Mouse (Mus musculus) midbrain, embryonic 10.5 days (tissue): ENCODE results near the gene Ppm1g. TPM values are rescaled to one million over a fixed set of nuclear protein-coding genes. Genes with fewer than 3 reads are reported as not detected.

ENCODE experiments used
- DNase-seq: peaks from one replicate; pipeline ENCODE4 v3.0.0-alpha.2; 2017; ENCODE audit warnings: low spot score
- H3K27ac ChIP-seq: fragments of 300-500 bp; sonication (generic); replicated peaks from 2 replicates; pipeline ENCODE4 v1.5.1; 2016; ENCODE audit warnings: mild to moderate bottlenecking
- H3K27me3 ChIP-seq: fragments of 300-500 bp; sonication (generic); 2 replicates; pipeline ENCODE4 v1.6.1; 2016; ENCODE audit warnings: low read depth, mild to moderate bottlenecking; ENCODE audit not compliant: poor library complexity, severe bottlenecking
- H3K36me3 ChIP-seq: fragments of 300-500 bp; sonication (generic); 2 replicates; pipeline ENCODE4 v1.6.1; 2016; ENCODE audit warnings: mild to moderate bottlenecking, moderate library complexity
- H3K4me1 ChIP-seq: fragments of 300-500 bp; sonication (generic); 2 replicates; pipeline ENCODE4 v1.6.1; 2016
- H3K4me3 ChIP-seq: fragments of 300-500 bp; sonication (generic); 2 replicates; pipeline ENCODE4 v1.5.1; 2016; ENCODE audit warnings: mild to moderate bottlenecking, moderate library complexity
- H3K9me3 ChIP-seq: fragments of 300-500 bp; sonication (generic); replicated peaks from 2 replicates; pipeline ENCODE4 v1.6.1; 2016; ENCODE audit warnings: mild to moderate bottlenecking
- WGBS: fragments of 180-500 bp; shearing (Covaris S2); methylation state at CpG from one replicate; pipeline ENCODE4 v1.1.7; 2016; 5-methylcytosine and 5-hydroxymethylcytosine counted together
- polyA plus RNA-seq: library from polyadenylated mRNA; unstranded; fragments of >200 nt; fragmentation: Nextera tagmentation; extraction: Ambion mirVana; gene quantifications from 2 replicates; pipeline ENCODE4 v1.2.1, GENCODE M21; 2016

Ppm1g gene
- polyA plus RNA-seq, 1 experiment from 2014 or later = 214 TPM

DNA sequence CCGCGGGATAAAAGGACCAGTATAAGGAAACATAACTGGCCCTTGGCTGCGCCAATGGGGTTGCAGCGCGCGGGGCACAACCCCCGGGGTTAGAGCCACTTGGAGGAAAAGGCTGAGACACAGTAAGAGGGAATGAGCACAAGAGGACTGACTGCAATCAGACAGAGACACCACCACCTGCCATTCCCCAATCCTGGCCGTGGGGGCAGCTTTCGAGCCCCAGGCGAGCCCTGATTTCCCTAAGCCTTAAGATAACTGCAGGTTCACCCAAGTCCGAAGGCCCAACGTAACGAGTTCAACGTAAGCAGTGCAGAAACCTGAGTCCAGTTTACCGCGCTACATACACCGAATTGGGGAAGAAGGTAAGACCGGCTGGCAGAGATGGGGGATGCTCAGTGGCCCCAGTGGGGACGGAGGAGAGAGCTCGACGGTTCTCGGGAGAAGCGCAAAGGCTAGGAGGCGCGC, 41.2 kb downstream of the Ppm1g start:
- peaks cover 30% of the 10 kb centered on the region for H3K36me3 ChIP-seq
- peak overlapping the region; percentile 95 for H3K27ac ChIP-seq
- no peaks in the 10 kb centered on the region for H3K27me3 ChIP-seq
- H3K4me1 ChIP-seq = peaks cover 15% of the 10 kb centered on the region
- no peak for DNase-seq
- H3K4me3 ChIP-seq = peak overlapping the region; percentile 97
- no peaks in the 10 kb centered on the region for H3K9me3 ChIP-seq
- WGBS = under 1% methylated on average over 25 of the region's 25 CpGs

DNA sequence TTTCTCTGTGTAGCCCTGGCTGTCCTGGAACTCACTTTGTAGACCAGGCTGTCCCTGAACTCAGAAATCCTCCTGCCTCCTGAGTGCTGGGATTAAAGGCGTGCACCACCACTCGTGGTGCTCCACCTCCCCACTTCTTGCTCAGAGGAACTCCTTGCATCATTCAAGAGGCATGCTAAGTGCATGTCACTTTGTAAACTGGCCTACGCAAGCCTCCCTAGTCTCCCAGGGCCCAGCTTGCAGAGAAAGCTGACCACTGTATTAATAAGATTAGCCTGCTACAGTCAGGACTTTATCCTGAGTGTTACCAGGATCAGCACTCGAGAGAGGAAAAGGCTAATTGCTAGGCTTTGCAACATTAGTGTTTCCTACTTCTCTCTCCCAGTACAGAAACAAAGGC, 51.9 kb downstream of the Ppm1g start:
- Histone ChIP-seq H3K4me1 (no peaks in the 10 kb centered on the region), H3K36me3 (peaks cover 98% of the 10 kb centered on the region), H3K27ac (no peak overlapping the region), H3K4me3 (no peak overlapping the region), H3K27me3 (no peaks in the 10 kb centered on the region), H3K9me3 (no peaks in the 10 kb centered on the region)
- 94% methylated on average over 4 of the region's 4 CpGs for WGBS
- no peak for DNase-seq

DNA sequence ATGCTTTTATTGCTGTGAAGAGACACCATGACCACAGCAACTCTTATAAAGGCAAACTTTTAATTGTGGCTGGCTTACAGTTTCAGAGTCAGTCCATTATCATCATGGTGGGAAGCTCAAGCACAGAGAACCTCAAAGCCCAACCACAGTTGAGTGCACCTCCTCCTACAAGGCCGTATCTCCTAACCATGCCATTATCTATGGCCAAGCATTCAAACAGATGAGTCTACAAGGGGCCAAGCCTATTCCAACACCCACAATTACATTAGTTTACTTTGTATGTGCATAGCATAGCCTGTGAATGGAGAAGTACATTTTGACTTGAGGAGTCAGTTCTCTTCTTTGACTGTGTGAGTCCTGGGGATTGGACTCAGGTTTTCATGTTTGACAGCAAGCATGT, 55.6 kb downstream of the Ppm1g start:
- no peak for DNase-seq
- Histone ChIP-seq H3K27ac (no peak overlapping the region), H3K4me1 (no peaks in the 10 kb centered on the region), H3K27me3 (no peaks in the 10 kb centered on the region), H3K9me3 (no peaks in the 10 kb centered on the region), H3K36me3 (peaks cover 100% of the 10 kb centered on the region), H3K4me3 (no peak overlapping the region)
- 97% methylated on average over 1 of the region's 1 CpGs for WGBS

DNA sequence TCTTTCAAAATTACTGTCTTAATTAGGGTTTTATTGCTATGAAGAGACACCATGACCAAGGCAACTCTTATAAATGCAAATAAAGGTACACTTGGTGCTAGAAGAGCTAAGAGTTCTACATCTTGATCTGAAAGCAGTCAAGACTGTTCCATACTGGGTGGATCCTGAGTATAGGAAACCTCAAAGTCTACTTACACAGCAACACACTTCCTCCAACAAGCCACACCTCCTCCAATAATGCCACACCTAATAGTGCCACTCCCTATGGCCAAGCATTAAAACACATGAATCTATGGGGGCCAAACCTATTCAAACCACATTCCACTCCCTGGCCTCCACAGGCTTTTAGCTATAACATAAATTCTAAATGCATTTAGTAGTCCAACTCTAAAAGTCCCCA, 58.0 kb downstream of the Ppm1g start:
- Histone ChIP-seq H3K27me3 (no peaks in the 10 kb centered on the region), H3K36me3 (peaks cover 100% of the 10 kb centered on the region), H3K9me3 (no peaks in the 10 kb centered on the region), H3K4me1 (no peaks in the 10 kb centered on the region), H3K27ac (no peak overlapping the region), H3K4me3 (no peak overlapping the region)
- no peak for DNase-seq

DNA sequence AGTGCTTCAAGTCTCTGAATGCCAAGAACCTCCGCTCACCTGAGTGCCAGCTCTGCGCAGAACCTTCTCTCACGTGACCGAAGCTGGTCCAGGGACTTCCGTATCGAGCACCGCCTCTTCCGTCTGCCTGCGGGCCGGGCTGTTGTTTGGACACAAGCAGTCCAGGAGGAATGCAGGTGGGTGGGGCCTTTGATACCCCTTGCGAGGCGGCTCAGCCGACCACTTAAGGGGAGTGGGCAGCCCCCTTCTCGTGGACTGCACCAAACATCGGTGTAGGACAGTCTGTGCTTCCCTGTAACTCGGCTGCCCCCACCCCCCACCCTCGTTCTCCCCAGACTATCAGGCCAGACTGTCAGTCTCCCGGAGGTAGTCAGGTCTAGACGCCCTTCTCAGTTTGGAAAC, 66.3 kb downstream of the Ppm1g start, which contains the start of gene Mpv17:
TSS of gene Mpv17 (minus strand) at position 100 of the 402 bp plus-strand sequence.
- no peaks in the 10 kb centered on the region for H3K9me3 ChIP-seq
- H3K27ac ChIP-seq = peak within 1 kb of the TSS; percentile 85
- peaks cover 18% of the 10 kb centered on the region for H3K4me1 ChIP-seq
- peaks cover 55% of the 10 kb centered on the region for H3K36me3 ChIP-seq
- peak; percentile 82 for DNase-seq
- WGBS = under 1% methylated on average over 19 of the region's 19 CpGs
- H3K4me3 ChIP-seq = peak within 1 kb of the TSS; percentile 69
- H3K27me3 ChIP-seq = no peaks in the 10 kb centered on the region

DNA sequence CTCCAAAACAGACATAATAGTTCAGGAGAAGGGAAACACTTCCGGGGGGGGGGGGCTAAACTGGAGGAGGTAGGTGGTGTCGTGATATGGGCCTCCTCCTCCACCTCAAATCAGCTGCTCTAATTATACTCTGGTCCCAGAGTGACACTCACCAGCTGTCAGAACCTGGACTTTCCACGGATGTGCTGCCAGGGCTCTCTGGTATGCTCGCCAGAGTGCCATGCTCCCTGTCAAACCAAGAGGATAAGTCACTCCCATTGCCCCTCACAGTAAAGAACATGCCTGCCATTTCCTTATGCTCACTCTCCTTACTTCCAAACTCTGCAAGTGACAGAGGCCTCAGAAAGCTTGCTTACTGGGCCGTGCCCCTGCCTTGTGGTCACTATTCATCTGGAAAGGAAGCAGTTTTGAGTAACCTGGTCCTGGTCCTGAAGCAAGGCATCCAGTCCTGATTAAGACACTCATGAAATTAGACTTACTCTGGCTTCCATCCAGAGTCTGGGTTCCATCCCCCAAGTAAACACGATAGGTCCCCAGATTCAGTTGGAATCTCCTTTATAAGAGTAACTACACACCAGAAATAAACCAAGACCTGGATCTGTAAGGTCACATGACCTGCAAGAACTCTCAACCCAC, 66.9 kb downstream of the Ppm1g start:
- DNase-seq = no peak
- peaks cover 18% of the 10 kb centered on the region for H3K4me1 ChIP-seq
- no peaks in the 10 kb centered on the region for H3K27me3 ChIP-seq
- WGBS = 38% methylated on average over 6 of the region's 6 CpGs
- peak overlapping the region; percentile 69 for H3K4me3 ChIP-seq
- no peaks in the 10 kb centered on the region for H3K9me3 ChIP-seq
- H3K27ac ChIP-seq = peak overlapping the region; percentile 85
- H3K36me3 ChIP-seq = peaks cover 53% of the 10 kb centered on the region

Other genes with a start within 250 kb of the Ppm1g start
- gene Atraid, start 172.4 kb downstream of the Ppm1g start, polyA plus RNA-seq = 80.5 and 99.6 TPM in 2 replicates
- 10.6 and 11.4 TPM in 2 replicates for gene Slc5a6, start 171.8 kb downstream of the Ppm1g start, polyA plus RNA-seq
- 52.4 and 53.3 TPM in 2 replicates for gene Cad, start 165.9 kb downstream of the Ppm1g start, polyA plus RNA-seq
- gene Dnajc5g, start 114.4 kb downstream of the Ppm1g start, polyA plus RNA-seq = not detected in 2 replicates
- gene Slc30a3, start 112.5 kb downstream of the Ppm1g start, polyA plus RNA-seq = 1.5 and 7.1 TPM in 2 replicates
- not detected in 2 replicates for gene Trim54, start 104.0 kb downstream of the Ppm1g start, polyA plus RNA-seq
- gene Ucn, start 81.9 kb downstream of the Ppm1g start, polyA plus RNA-seq = not detected in 2 replicates
- gene Mpv17, start 66.4 kb downstream of the Ppm1g start, polyA plus RNA-seq = 58.7 and 64.5 TPM in 2 replicates
- gene Gm29609, start 40.8 kb downstream of the Ppm1g start, polyA plus RNA-seq = 1.7 and 2.1 TPM in 2 replicates
- 120 and 124 TPM in 2 replicates for gene Gtf3c2, start 40.5 kb downstream of the Ppm1g start, polyA plus RNA-seq
- gene Snx17, start 27.5 kb downstream of the Ppm1g start, polyA plus RNA-seq = 139 and 153 TPM in 2 replicates
- 86.3 and 87.7 TPM in 2 replicates for gene Eif2b4, start 27.3 kb downstream of the Ppm1g start, polyA plus RNA-seq
- gene Zfp513, start 18.4 kb downstream of the Ppm1g start, polyA plus RNA-seq = 11.5 and 13.8 TPM in 2 replicates
- gene Nrbp1, start 20.2 kb upstream of the Ppm1g start, polyA plus RNA-seq = 160 and 171 TPM in 2 replicates
- 0.23 and 0.36 TPM in 2 replicates for gene Gm9970, start 20.5 kb upstream of the Ppm1g start, polyA plus RNA-seq
- 2.9 and 3.0 TPM in 2 replicates for gene Krtcap3, start 31.0 kb upstream of the Ppm1g start, polyA plus RNA-seq
- gene Ift172, start 70.4 kb upstream of the Ppm1g start, polyA plus RNA-seq = 33.8 and 40.6 TPM in 2 replicates
- gene Fndc4, start 75.4 kb upstream of the Ppm1g start, polyA plus RNA-seq = 48.9 and 51.0 TPM in 2 replicates
- 0.24 TPM in 1 of 2 replicates, not detected in the other for gene Gckr, start 76.8 kb upstream of the Ppm1g start, polyA plus RNA-seq
- gene Zfp512, start 231.7 kb upstream of the Ppm1g start, polyA plus RNA-seq = 80.4 and 90.3 TPM in 2 replicates